Mouse (Mus musculus) heart, postnatal 0 days (tissue): ENCODE results near the gene Gfod1.

Source experiments
- CTCF ChIP-seq: IDR thresholded peaks from 2 replicates; pipeline ENCODE4 v1.5.1; 2016; ENCODE audit warnings: antibody characterized with exemption, control low read depth, low read depth
- EP300 ChIP-seq: IDR thresholded peaks from 2 replicates; pipeline ENCODE4 v1.6.1; 2016; ENCODE audit warnings: antibody characterized with exemption, low read depth

DNA sequence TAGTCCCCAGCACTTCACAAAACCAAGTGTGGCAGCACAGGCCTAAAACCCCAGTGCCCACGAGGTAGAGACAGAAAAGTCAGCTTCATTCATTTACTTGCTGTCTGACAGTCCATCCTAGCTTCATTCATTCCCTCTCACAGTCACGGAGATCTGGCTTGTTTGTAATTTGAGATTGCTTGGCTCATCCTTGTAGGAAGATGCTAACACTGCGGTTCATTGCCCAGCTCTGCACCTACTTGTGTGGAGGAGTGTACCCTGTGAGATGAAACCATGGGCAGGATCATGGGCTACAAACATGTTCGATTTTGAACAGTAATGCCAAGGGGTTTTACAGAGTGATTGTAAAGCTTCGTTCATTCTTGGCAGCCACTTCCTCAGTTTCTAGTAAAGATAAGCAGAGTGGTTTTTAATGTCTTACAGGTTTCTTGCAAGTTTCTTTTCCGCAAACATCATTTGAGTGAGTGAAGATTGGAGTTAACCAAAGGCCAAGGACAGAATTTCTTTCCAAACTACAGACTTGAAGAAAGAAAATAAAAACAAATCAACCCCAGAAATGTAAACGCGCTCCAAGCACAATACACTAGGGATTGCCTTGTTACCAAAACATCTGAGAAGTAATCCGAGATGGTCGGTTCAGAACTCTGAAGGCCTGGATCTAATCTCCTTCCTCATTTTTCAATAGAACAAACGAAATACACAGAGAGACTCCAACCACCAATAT is 27.9 kb upstream of the Gfod1 start:
- TF ChIP-seq CTCF (no peak), EP300 (no peak)
